Mouse (Mus musculus) heart, embryonic 13.5 days (tissue): ENCODE results near the gene Trmt11. TPM values are rescaled to one million over a fixed set of nuclear protein-coding genes. Genes with fewer than 3 reads are reported as not detected.
A peak's percentile ranks its signal among the peaks of the same experiment; 100 is the strongest.
"Not testable (repeated sequence)": the region's sequence is repeated elsewhere in the genome, so short reads cannot be mapped to it uniquely, and the experiment has no call there.

ENCODE experiments used
- ATAC-seq: fragments of 200-750 bp; cut with Nextera tagmentation; 2 replicates; pipeline ENCODE4 v1.8.0; 2017; ENCODE audit warnings: moderate TSS enrichment; ENCODE audit not compliant: insufficient number of reproducible peaks, low FRiP score, low TSS enrichment; ENCODE audit errors: extremely low read depth
- H3K27ac ChIP-seq: fragments of 300-500 bp; sonication (generic); replicated peaks from 2 replicates; pipeline ENCODE4 v1.5.1; 2015; ENCODE audit warnings: moderate library complexity, mild to moderate bottlenecking, inconsistent platforms
- H3K27me3 ChIP-seq: fragments of 300-500 bp; sonication (generic); replicated peaks from 2 replicates; pipeline ENCODE4 v1.6.1; 2015; ENCODE audit warnings: mild to moderate bottlenecking, inconsistent platforms
- H3K36me3 ChIP-seq: fragments of 300-500 bp; sonication (generic); 2 replicates; pipeline ENCODE4 v1.6.1; 2015; ENCODE audit warnings: mild to moderate bottlenecking, inconsistent platforms
- H3K4me1 ChIP-seq: fragments of 300-500 bp; sonication (generic); 2 replicates; pipeline ENCODE4 v1.6.1; 2015; ENCODE audit warnings: inconsistent platforms
- H3K4me2 ChIP-seq: fragments of 300-500 bp; sonication (generic); 2 replicates; pipeline ENCODE4 v1.6.1; 2015; ENCODE audit warnings: inconsistent platforms, mild to moderate bottlenecking, moderate library complexity
- H3K4me3 ChIP-seq: fragments of 300-500 bp; sonication (generic); 2 replicates; pipeline ENCODE4 v1.5.1; 2015; ENCODE audit warnings: moderate library complexity, mild to moderate bottlenecking, inconsistent platforms
- H3K9ac ChIP-seq: fragments of 300-500 bp; sonication (generic); 2 replicates; pipeline ENCODE4 v1.6.1; 2015; ENCODE audit warnings: inconsistent platforms, mild to moderate bottlenecking, moderate library complexity
- H3K9me3 ChIP-seq: fragments of 300-500 bp; sonication (generic); 2 replicates; pipeline ENCODE4 v1.6.1; 2016; ENCODE audit warnings: inconsistent platforms
- WGBS: fragments of 180-500 bp; shearing (Covaris S2); methylation state at CpG from one replicate; pipeline ENCODE4 v1.1.7; 2015; ENCODE audit warnings: mixed read lengths; 5-methylcytosine and 5-hydroxymethylcytosine counted together
- polyA plus RNA-seq: library from polyadenylated mRNA; unstranded; fragments of >200 nt; fragmentation: Nextera tagmentation; extraction: Ambion mirVana; gene quantifications from 2 replicates; pipeline ENCODE4 v1.2.1, GENCODE M21; 2015

The Trmt11 gene
- polyA plus RNA-seq, 1 experiment from 2014 or later: 17.9 TPM

GRCm38 (mm10) chr10:30555686-30556578 is 44.6 kb downstream of the Trmt11 start:
- 70% methylated on average over 11 of the region's 11 CpGs for WGBS
- Histone ChIP-seq H3K9me3 (no peaks in the 10 kb centered on the region), H3K27ac (no peak overlapping the region), H3K4me1 (0 out of 2 replicates have a peak, but pooled peaks cover 5% of the 10 kb centered on the region), H3K4me3 (no peak overlapping the region), H3K27me3 (no peaks in the 10 kb centered on the region), H3K36me3 (peaks cover 60% of the 10 kb centered on the region), H3K4me2 (no peak overlapping the region), H3K9ac (no peak overlapping the region)
- ATAC-seq: no peak

- Histone ChIP-seq H3K4me1 (0 out of 2 replicates have a peak, but pooled peaks cover 8% of the 10 kb centered on the region), H3K4me2 (no peak overlapping the region), H3K36me3 (peaks cover 43% of the 10 kb centered on the region), H3K9me3 (no peaks in the 10 kb centered on the region), H3K4me3 (no peak overlapping the region), H3K27ac (no peak overlapping the region), H3K9ac (no peak overlapping the region), H3K27me3 (no peaks in the 10 kb centered on the region)
- WGBS: 93% methylated on average over 1 of the region's 1 CpGs
- ATAC-seq: no peak
Measured at GRCm38 (mm10) chr10:30552377-30552776, 48.2 kb downstream of the Trmt11 start.

DNA sequence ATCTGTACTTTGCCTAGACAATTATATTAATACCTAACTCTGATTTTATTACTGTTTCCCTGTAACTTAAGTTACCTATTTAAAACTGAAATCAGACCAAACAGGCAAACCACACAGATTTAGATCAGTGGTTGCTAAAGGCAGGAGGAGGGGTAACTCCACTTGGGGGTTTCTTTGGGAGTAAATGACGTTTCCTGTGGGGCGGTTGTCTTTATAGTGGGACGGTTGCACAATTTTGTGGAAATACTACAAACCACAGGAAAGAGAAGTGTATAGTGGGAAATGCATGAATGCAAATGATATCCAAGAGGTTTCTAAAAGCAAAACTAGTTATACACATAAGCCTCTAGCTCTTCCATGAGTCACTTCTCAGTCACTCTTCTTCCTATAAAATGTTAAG is 50.6 kb downstream of the Trmt11 start:
- 85% methylated on average over 3 of the region's 3 CpGs for WGBS
- Histone ChIP-seq H3K27ac (no peak overlapping the region), H3K27me3 (no peaks in the 10 kb centered on the region), H3K4me2 (no peak overlapping the region), H3K36me3 (peaks cover 44% of the 10 kb centered on the region), H3K4me3 (no peak overlapping the region), H3K9me3 (no peaks in the 10 kb centered on the region), H3K9ac (no peak overlapping the region), H3K4me1 (0 out of 2 replicates have a peak, but pooled peaks cover 4% of the 10 kb centered on the region)
- no peak for ATAC-seq

DNA sequence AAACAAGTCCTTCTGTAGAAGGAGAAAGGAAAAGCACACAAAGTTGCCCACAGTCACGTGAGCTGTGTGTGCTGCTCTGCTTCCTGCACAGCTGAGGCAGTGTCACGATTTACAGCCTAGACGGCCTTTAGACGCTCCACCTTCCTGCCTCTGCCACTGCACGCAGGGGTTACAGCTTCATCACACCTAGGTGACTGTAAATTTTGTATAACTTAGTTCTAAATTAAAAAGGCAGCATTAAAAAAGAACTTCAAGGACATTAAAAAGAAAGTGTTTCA is 62.1 kb downstream of the Trmt11 start:
- H3K9ac ChIP-seq: no peak overlapping the region
- no peaks in the 10 kb centered on the region for H3K9me3 ChIP-seq
- no peak overlapping the region for H3K4me2 ChIP-seq
- peaks cover 41% of the 10 kb centered on the region for H3K36me3 ChIP-seq
- no peak for ATAC-seq
- no peak overlapping the region for H3K4me3 ChIP-seq
- 83% methylated on average over 5 of the region's 5 CpGs for WGBS
- H3K4me1 ChIP-seq: peaks cover 24% of the 10 kb centered on the region
- H3K27ac ChIP-seq: no peak overlapping the region
- no peaks in the 10 kb centered on the region for H3K27me3 ChIP-seq

DNA sequence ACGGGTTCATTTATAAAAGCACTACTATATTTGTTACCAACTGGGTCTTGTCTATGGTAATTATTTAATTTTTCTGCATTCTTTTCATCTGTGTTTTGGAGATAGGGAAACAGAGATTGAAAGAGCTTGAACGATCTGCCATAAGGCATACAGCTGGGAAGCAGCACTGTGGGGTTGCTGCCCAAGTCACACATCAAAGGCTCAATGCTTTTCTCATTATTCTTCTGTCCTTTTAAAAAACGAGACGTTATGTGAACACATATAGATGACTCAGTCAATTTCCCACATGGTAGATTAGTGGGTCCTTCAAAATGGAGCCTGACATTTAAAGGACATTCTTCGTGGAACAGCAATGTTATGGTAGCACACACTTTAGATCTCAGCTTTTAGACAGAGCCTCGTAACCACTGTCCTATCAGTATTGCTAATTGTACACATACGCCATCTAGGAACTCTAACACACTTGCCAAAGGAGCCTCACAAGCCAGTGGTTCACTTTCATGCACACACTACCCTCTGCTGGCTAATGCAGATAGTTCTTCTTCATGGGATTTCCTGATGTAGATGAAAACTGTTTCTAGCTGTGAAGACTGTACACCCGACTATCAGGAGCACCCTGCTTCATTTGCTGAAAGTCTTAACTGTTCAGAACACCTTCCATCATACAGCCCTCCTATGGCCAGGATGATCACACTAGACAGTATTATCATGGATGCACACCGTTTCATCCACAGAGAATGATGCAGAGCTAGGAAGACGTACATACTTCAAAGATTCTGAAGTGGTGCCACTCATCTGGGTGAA is 62.6 kb downstream of the Trmt11 start:
- H3K4me1 ChIP-seq: peaks cover 24% of the 10 kb centered on the region
- H3K27ac ChIP-seq: no peak overlapping the region
- H3K9me3 ChIP-seq: no peaks in the 10 kb centered on the region
- ATAC-seq: no peak
- H3K36me3 ChIP-seq: peaks cover 45% of the 10 kb centered on the region
- 67% methylated on average over 10 of the region's 10 CpGs for WGBS
- H3K4me2 ChIP-seq: no peak overlapping the region
- no peak overlapping the region for H3K9ac ChIP-seq
- no peaks in the 10 kb centered on the region for H3K27me3 ChIP-seq
- no peak overlapping the region for H3K4me3 ChIP-seq

DNA sequence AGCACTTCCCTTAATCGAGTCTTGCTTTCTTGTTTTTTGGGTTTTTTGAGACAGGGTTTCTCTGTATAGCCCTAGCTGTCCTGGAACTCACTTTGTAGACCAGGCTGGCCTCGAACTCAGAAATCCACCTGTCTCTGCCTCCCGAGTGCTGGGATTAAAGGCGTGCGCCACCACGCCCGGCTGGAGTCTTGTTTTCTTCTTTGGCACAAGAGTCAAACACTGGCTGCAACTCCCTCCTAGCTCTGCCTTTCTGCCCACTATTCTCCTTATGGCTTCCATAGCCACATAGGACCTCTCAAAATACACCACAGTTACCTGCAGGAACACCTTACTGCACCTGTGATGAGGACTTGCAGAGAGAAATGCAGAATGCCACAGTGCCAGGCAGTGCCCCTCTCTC is 64.6 kb downstream of the Trmt11 start:
- H3K9ac ChIP-seq, H3K4me3 ChIP-seq, H3K27ac ChIP-seq, H3K4me2 ChIP-seq, H3K9me3 ChIP-seq, ATAC-seq, H3K27me3 ChIP-seq: not testable (repeated sequence)
- WGBS: 87% methylated on average over 7 of the region's 7 CpGs
- peaks cover 24% of the 10 kb centered on the region for H3K4me1 ChIP-seq
- peaks cover 47% of the 10 kb centered on the region for H3K36me3 ChIP-seq

GRCm38 (mm10) chr10:30527122-30527521 is 73.4 kb downstream of the Trmt11 start:
- Histone ChIP-seq H3K27me3 (no peaks in the 10 kb centered on the region), H3K4me2 (no peak overlapping the region), H3K4me1 (peaks cover 10% of the 10 kb centered on the region), H3K36me3 (0 out of 2 replicates have a peak, but pooled peaks cover 13% of the 10 kb centered on the region), H3K27ac (peak overlapping the region; percentile 42; the same call in 1 of the 2 replicates), H3K4me3 (no peak overlapping the region), H3K9ac (no peak overlapping the region), H3K9me3 (no peaks in the 10 kb centered on the region)
- 29% methylated on average over 1 of the region's 1 CpGs for WGBS
- no peak; the same call in 1 of the 2 replicates for ATAC-seq

GRCm38 (mm10) chr10:30521727-30522126 is 78.8 kb downstream of the Trmt11 start:
- Histone ChIP-seq H3K27ac (no peak overlapping the region), H3K4me3 (no peak overlapping the region), H3K4me2 (no peak overlapping the region), H3K27me3 (no peaks in the 10 kb centered on the region), H3K36me3 (no peaks in the 10 kb centered on the region), H3K4me1 (peaks cover 27% of the 10 kb centered on the region), H3K9ac (no peak overlapping the region), H3K9me3 (no peaks in the 10 kb centered on the region)
- ATAC-seq: no peak

DNA sequence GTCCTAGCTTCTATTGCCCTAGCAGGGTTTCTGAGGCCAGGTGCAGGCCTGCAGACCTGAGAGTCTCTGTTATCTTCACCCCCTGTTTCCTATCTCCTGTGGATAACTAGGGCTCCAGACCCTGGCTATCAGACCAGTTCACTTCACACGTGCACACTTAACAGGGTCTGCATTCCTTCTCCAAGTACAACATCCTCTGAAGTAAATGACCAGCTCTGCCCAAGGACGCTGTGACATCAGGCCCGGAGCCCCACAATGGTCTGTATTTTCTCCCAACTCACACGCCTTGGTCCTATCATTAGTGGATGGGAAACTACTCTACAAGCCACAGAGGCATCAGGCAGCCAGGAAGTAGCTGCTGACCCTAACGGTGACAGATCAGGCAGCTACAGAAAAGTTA is 81.4 kb downstream of the Trmt11 start:
- Histone ChIP-seq H3K36me3 (no peaks in the 10 kb centered on the region), H3K27ac (peak overlapping the region; percentile 51), H3K27me3 (no peaks in the 10 kb centered on the region), H3K4me1 (peaks cover 23% of the 10 kb centered on the region), H3K9ac (no peak overlapping the region), H3K4me2 (no peak overlapping the region), H3K9me3 (no peaks in the 10 kb centered on the region), H3K4me3 (no peak overlapping the region)
- no peak for ATAC-seq
- WGBS: 15% methylated on average over 5 of the region's 5 CpGs

DNA sequence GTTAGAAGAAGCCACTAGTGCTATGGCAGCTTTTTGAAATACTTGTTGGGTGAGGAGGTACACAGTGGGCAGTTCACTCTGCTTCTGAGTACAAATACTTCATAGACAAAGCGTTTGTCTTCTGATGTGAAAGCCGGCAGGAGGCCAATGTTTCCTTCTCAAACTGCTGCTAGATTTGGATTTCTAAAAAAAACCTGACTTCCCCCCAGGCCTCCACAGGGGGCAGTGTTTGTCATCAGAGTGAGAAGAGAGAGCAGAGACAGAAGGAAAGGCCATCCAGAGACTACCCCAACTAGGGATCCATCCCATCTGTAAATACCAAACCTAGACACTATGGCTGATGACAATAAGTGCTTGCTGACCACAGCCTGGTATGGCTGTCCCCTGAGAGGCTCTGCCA is 83.3 kb downstream of the Trmt11 start:
- Histone ChIP-seq H3K4me2 (no peak overlapping the region), H3K36me3 (no peaks in the 10 kb centered on the region), H3K27ac (no peak overlapping the region), H3K9me3 (no peaks in the 10 kb centered on the region), H3K9ac (no peak overlapping the region), H3K4me3 (no peak overlapping the region), H3K27me3 (no peaks in the 10 kb centered on the region), H3K4me1 (peaks cover 23% of the 10 kb centered on the region)
- WGBS: 71% methylated on average over 2 of the region's 2 CpGs
- ATAC-seq: no peak

DNA sequence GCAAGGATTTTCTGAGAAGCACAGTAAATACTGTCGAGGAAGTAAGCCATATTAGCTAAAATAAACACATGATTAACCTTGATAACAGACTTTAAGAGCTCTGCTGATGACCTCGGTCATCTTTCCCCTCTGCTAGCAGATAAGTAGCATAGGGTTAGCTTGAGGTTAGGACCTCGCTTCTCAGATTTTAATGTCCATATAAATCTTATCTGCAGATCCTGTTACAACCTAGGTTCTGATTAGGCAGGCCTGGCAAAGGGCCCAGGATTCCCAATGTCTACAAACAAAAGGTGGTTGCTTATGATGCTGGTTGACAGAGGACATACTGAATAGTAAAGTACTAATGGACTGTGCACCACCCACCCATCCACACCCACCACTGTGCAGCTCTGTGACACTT is 83.8 kb downstream of the Trmt11 start:
- no peak overlapping the region for H3K4me3 ChIP-seq
- H3K27ac ChIP-seq: no peak overlapping the region
- 47% methylated on average over 3 of the region's 3 CpGs for WGBS
- H3K4me1 ChIP-seq: peaks cover 19% of the 10 kb centered on the region
- no peaks in the 10 kb centered on the region for H3K9me3 ChIP-seq
- no peak overlapping the region for H3K9ac ChIP-seq
- ATAC-seq: no peak
- H3K27me3 ChIP-seq: no peaks in the 10 kb centered on the region
- no peaks in the 10 kb centered on the region for H3K36me3 ChIP-seq
- no peak overlapping the region for H3K4me2 ChIP-seq
